Mouse (Mus musculus) neutrophil, adult 5-6 weeks (primary cell): ENCODE measurements at regions not wholly inside any gene's neighbourhood (a gene's known extent, or its start where the extent isn't known, plus 50 kb on each side); places are given as distances from the start of the nearest gene placed in this dataset.

Experiments used
- ATAC-seq: fragments of 151-379, 151-347 bp; 2 replicates; pipeline ENCODE4 v1.8.0; 2017; ENCODE audit warnings: mild to moderate bottlenecking, moderate TSS enrichment; ENCODE audit not compliant: insufficient number of reproducible peaks, poor library complexity, low FRiP score, severe bottlenecking; ENCODE audit errors: extremely low read depth

GRCm38 (mm10) chr13:44332716-44333240, 396.5 kb upstream of the Jarid2 start:
- ATAC-seq, result no peak

GRCm38 (mm10) chr13:44339061-44339741, 390.1 kb upstream of the Jarid2 start:
- ATAC-seq, result no peak

GRCm38 (mm10) chr13:44345094-44345493, 384.2 kb upstream of the Jarid2 start:
- no peak for ATAC-seq

- no peak for ATAC-seq
Observed at GRCm38 (mm10) chr13:44346636-44347035, 382.6 kb upstream of the Jarid2 start.

GRCm38 (mm10) chr13:44347662-44348061, 381.6 kb upstream of the Jarid2 start:
- ATAC-seq, result no peak

GRCm38 (mm10) chr13:44353899-44354298, 375.4 kb upstream of the Jarid2 start:
- ATAC-seq, result no peak

GRCm38 (mm10) chr13:44355771-44356221, 373.5 kb upstream of the Jarid2 start:
- no peak for ATAC-seq

- no peak for ATAC-seq
Observed at GRCm38 (mm10) chr13:44356981-44357380, 372.3 kb upstream of the Jarid2 start.

GRCm38 (mm10) chr13:44359344-44359743, 369.9 kb upstream of the Jarid2 start:
- no peak for ATAC-seq

- ATAC-seq, result no peak
Observed at GRCm38 (mm10) chr13:44360016-44360415, 369.3 kb upstream of the Jarid2 start.

- no peak for ATAC-seq
Observed at GRCm38 (mm10) chr13:44360725-44361290, 368.5 kb upstream of the Jarid2 start.

GRCm38 (mm10) chr13:44362293-44363005, 366.8 kb upstream of the Jarid2 start:
- no peak for ATAC-seq

- no peak for ATAC-seq
Observed at GRCm38 (mm10) chr13:44363016-44363415, 366.3 kb upstream of the Jarid2 start.

- ATAC-seq, result no peak
Observed at GRCm38 (mm10) chr13:44369301-44369700, 360.0 kb upstream of the Jarid2 start.

GRCm38 (mm10) chr13:44372361-44372877, 356.9 kb upstream of the Jarid2 start:
- ATAC-seq, result no peak

- ATAC-seq, result no peak
Observed at GRCm38 (mm10) chr13:44375476-44376159, 353.7 kb upstream of the Jarid2 start.

- ATAC-seq, result no peak
Observed at GRCm38 (mm10) chr13:44376160-44376488, 353.1 kb upstream of the Jarid2 start.

GRCm38 (mm10) chr13:44381721-44382450, 347.4 kb upstream of the Jarid2 start:
- ATAC-seq, result no peak

- ATAC-seq, result no peak
Observed at GRCm38 (mm10) chr13:44383322-44383721, 346.0 kb upstream of the Jarid2 start.
